Mouse (Mus musculus): ENCODE measurements at regions not wholly inside any gene's neighbourhood (a gene's known extent, or its start where the extent isn't known, plus 50 kb on each side); places are given as distances from the start of the nearest gene placed in this dataset.

DNA sequence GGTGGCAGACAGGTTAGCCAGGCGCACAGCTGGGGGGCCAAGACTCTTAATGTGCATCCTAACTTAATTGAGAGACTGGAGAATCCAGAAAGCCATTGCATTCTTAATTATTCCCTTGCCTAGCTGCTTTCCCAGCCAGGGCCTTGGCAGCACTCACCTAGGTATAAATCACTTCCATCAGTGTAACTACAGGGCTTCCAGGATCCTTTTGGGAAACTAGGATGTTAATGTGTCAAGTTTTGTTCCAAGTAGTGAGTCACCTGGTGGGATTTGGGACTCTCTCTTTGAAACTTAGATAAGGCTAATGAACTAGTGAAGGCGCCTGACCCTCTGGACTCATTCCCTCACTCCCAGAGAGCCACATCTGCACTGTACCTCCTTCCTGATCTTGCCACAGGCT lies 484.3 kb upstream of the Klhl29 start:
- TF ChIP-seq EP300 (optimal IDR thresholded peaks at IDR 0.05), result no peak
- no peak for TF ChIP-seq CTCF (IDR thresholded peaks at IDR 0.05; ENCODE audit: low read depth)

Data from stomach, postnatal 0 days (tissue).